Mouse (Mus musculus) mesoderm, embryonic 11.5 days (tissue): ENCODE data around the gene Mnd1.
A peak's percentile ranks its signal among the peaks of the same experiment; 100 is the strongest.

ENCODE experiments used
- DNase-seq: peaks from one replicate; pipeline ENCODE4 v3.0.0-alpha.2; 2012; ENCODE audit warnings: low read depth, low spot score

Gene Mnd1

GRCm38 (mm10) chr3:84157559-84158350, 2.2 kb upstream of the Mnd1 start:
- no peak for DNase-seq

- DNase-seq: no peak
These were observed 1.4 kb upstream of the Mnd1 start for GRCm38 (mm10) chr3:84157011-84157410.

- DNase-seq: no peak
These were observed 519 bp upstream of the Mnd1 start for GRCm38 (mm10) chr3:84156105-84156504.

GRCm38 (mm10) chr3:84155146-84155545, 440 bp downstream of the Mnd1 start:
- DNase-seq: no peak

GRCm38 (mm10) chr3:84154721-84155141, 855 bp downstream of the Mnd1 start:
- DNase-seq: no peak

GRCm38 (mm10) chr3:84149831-84150230, 5.8 kb downstream of the Mnd1 start:
- DNase-seq: no peak

GRCm38 (mm10) chr3:84140947-84141346, 14.6 kb downstream of the Mnd1 start:
- DNase-seq: peak; percentile 49

GRCm38 (mm10) chr3:84136509-84136908, 19.1 kb downstream of the Mnd1 start:
- DNase-seq: no peak

- no peak for DNase-seq
These were observed 19.7 kb downstream of the Mnd1 start for GRCm38 (mm10) chr3:84135933-84136332.

- DNase-seq: no peak
These were observed 20.2 kb downstream of the Mnd1 start for GRCm38 (mm10) chr3:84135387-84135786.

- DNase-seq: no peak
These were observed 24.2 kb downstream of the Mnd1 start for GRCm38 (mm10) chr3:84131369-84131768.

- no peak for DNase-seq
These were observed 24.8 kb downstream of the Mnd1 start for GRCm38 (mm10) chr3:84130776-84131175.

GRCm38 (mm10) chr3:84128871-84129870, 26.4 kb downstream of the Mnd1 start:
- peak; percentile 61 for DNase-seq

GRCm38 (mm10) chr3:84127431-84127830, 28.2 kb downstream of the Mnd1 start:
- DNase-seq: no peak

- DNase-seq: no peak
These were observed 28.9 kb downstream of the Mnd1 start for GRCm38 (mm10) chr3:84126721-84127120.

GRCm38 (mm10) chr3:84125704-84126289, 29.8 kb downstream of the Mnd1 start:
- DNase-seq: no peak

- DNase-seq: no peak
These were observed 32.1 kb downstream of the Mnd1 start for GRCm38 (mm10) chr3:84123461-84123860.

GRCm38 (mm10) chr3:84118718-84119117, 36.9 kb downstream of the Mnd1 start:
- DNase-seq: no peak

- DNase-seq: no peak
These were observed 37.4 kb downstream of the Mnd1 start for GRCm38 (mm10) chr3:84118178-84118577.

GRCm38 (mm10) chr3:84108614-84109013, 47.0 kb downstream of the Mnd1 start:
- DNase-seq: no peak

- DNase-seq: no peak
These were observed 49.5 kb downstream of the Mnd1 start for GRCm38 (mm10) chr3:84106106-84106505.

- DNase-seq: no peak
These were observed 52.0 kb downstream of the Mnd1 start for GRCm38 (mm10) chr3:84103536-84103935.
